Mouse (Mus musculus) spleen, adult 12 weeks (tissue): ENCODE data around the gene Serpinb9g.
"Not testable (repeated sequence)": the region's sequence is repeated elsewhere in the genome, so short reads cannot be mapped to it uniquely, and the experiment has no call there.

Experiments
- DNase-seq: peaks from one replicate; pipeline ENCODE4 v3.0.0; 2022; ENCODE audit warnings: low spot score

Serpinb9g gene

GRCm38 (mm10) chr13:33484490-33484889 lies at the start of gene Serpinb9g:
Gene Serpinb9g, plus strand, starts transcription at chr13:33484790.
- not testable (repeated sequence) for DNase-seq

GRCm38 (mm10) chr13:33483872-33484271 lies 718 bp upstream of the Serpinb9g start:
- not testable (repeated sequence) for DNase-seq

GRCm38 (mm10) chr13:33524629-33525028 lies 40.0 kb downstream of the Serpinb9g start:
- DNase-seq: no peak

- DNase-seq: no peak
These were observed 48.2 kb downstream of the Serpinb9g start for GRCm38 (mm10) chr13:33532814-33533213.
